Mouse (Mus musculus): Measurements from ENCODE around the gene Riok2.

Gene Riok2

DNA sequence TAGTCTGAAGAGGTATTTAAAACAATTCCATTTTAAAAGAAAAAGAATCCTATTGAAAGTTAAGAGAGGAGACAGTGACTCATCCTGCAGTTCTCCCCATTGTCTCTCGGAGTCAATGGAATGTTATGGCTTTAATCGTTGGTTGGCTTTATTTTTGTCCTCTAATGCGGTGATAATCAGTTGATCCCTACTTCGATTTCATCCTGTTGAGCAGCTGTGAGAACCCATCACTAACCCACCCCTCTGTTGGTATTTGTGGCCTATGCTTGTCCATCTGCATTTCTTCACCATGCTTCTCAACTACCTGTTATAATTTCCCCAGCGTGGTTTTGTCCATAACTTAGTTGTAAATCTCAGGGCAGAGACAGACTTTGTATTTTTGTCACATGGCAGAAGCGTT, 34.0 kb downstream of the Riok2 start:
- no peak for DNase-seq (ENCODE audit: low spot score)

GRCm38 (mm10) chr17:17408720-17409478, 34.8 kb downstream of the Riok2 start:
- DNase-seq (ENCODE audit: low spot score): no peak

- no peak for DNase-seq (ENCODE audit: low spot score)
Measured at GRCm38 (mm10) chr17:17409601-17410000, 35.5 kb downstream of the Riok2 start.

GRCm38 (mm10) chr17:17411443-17411842, 37.3 kb downstream of the Riok2 start:
- DNase-seq (ENCODE audit: low spot score): no peak

DNA sequence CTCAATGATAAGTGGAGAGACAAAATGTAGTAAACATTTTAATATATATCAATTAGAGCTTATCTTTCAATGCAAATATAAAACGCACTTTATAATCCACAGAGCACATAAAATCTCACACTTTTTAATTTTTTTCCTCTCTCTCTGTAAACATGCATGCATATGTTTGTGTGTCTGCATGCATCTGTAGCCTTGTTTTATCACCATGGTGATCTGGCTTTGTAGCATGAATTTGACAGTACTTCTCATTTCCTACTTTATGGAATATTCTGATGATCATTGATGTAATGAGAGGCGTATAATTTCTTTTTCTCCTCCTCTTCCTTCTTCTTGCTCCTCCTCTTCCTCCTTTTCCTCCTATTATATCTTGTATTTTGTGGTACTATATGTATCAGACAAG, 38.1 kb downstream of the Riok2 start:
- DNase-seq (ENCODE audit: low spot score): no peak

GRCm38 (mm10) chr17:17414206-17414605, 40.1 kb downstream of the Riok2 start:
- no peak for DNase-seq (ENCODE audit: low spot score)

DNA sequence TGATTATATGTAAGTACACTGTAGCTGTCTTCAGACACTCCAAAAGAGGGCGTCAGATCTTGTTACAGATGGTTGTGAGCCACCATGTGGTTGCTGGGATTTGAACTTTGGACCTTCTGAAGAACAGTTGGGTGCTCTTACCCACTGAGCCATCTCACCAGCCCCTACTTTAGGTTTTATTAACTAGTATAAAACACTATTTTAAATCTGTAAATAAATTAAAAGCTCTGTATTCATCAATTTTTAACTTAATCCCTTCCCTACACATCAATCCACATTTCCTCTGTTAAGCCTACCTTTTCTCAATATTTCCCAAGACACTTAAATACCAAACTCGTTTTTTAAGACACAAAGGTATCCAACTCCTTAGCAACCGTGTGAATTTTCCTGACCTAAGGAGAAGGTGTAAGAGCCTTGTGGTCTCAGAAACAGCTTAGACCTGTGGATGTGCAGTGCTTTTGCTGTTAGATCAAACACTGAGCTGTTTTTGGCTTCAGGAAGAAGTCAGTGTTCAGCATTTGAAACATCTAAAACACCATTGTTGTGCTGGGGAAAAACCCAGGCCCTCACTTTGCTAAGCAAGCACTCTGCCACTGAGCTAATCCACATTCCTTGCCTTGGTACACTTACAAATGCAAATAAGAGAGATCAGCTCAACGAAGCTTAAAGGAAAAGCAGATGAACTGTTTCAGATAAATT, 50.6 kb downstream of the Riok2 start:
- DNase-seq (ENCODE audit: low spot score): no peak

GRCm38 (mm10) chr17:17425308-17425813, 51.3 kb downstream of the Riok2 start:
- DNase-seq (ENCODE audit: low spot score): no peak

- no peak for DNase-seq (ENCODE audit: low spot score)
Measured at GRCm38 (mm10) chr17:17425906-17426305, 51.8 kb downstream of the Riok2 start.

- no peak for DNase-seq (ENCODE audit: low spot score)
Measured at GRCm38 (mm10) chr17:17428888-17429287, 54.8 kb downstream of the Riok2 start.

DNA sequence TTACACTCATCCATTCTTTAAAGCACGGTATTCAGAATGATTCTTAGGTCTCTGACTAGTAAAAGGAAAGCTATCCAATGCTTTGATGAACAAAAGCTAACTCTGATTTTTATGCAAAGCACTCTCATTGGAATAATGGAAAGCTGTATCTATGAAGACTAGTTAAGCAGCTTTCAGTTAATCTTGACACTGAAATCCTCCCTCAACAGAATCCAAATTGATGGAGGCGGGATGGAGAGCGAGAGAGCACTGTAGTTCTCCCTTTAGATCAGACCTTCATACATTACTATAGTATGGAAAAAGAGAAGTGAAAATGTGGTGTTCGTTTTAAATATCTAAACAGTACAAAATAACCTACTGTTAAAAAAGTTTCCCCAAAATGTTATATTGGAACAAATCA, 59.6 kb downstream of the Riok2 start:
- no peak for DNase-seq (ENCODE audit: low spot score)

DNA sequence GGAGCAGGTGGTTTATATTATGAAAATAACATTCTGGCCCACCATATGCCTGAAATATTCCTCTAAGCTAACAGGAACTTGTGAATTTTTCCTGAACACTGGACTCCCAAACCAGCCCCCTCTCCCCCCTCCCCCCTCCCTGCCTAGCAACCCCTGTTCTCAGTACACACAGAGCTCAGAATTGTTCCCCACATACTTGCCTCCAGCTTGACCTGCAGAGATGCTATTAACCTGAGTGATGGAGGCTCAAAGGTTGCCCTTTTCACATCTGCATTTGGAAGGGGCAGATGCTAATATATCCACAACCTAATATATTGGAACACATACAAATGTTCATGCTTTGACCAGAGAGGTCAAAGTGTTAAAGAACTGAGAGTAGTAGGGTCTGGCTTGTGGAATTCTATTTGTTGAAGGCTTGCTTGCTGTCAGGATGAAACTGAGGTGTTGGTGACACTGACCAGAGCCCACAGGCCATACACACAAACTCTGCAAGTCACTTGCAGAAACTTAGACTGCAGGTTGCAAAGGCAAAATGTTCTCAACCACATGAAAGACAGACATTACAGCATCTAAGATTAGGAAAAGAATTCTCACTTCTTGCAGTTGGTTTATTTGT, 64.6 kb downstream of the Riok2 start:
- DNase-seq (ENCODE audit: low spot score): no peak

- no peak for DNase-seq (ENCODE audit: low spot score)
Measured at GRCm38 (mm10) chr17:17441876-17442498, 67.9 kb downstream of the Riok2 start.

- no peak for DNase-seq (ENCODE audit: low spot score)
Measured at GRCm38 (mm10) chr17:17444297-17444886, 70.3 kb downstream of the Riok2 start.
